Mouse (Mus musculus) MEL (cell line): ENCODE data around the gene Nfkbil1. TPM values are rescaled to one million over a fixed set of nuclear protein-coding genes. Genes with fewer than 3 reads are reported as not detected.

ENCODE experiments used
- DNase-seq: peaks from one replicate; pipeline ENCODE4 v3.0.0; 2011; ENCODE audit warnings: low read depth, low spot score
- H3K27ac ChIP-seq: 2 replicates; pipeline ENCODE4 v1.5.1; 2012; ENCODE audit warnings: low read depth, mild to moderate bottlenecking, control low read depth, low read length, moderate library complexity; ENCODE audit not compliant: control insufficient read depth
- H3K27me3 ChIP-seq, 2 experiments: fragments of 150-350 bp in 1 of 2; sonication (generic) in 1 of 2; 2 replicates each; pipeline ENCODE4 v1.6.1; 2012; ENCODE audit warnings: low read length in 2 of 2, mild to moderate bottlenecking in 2 of 2, improper control_type of control experiment in 1 of 2, moderate library complexity in 1 of 2; ENCODE audit not compliant: insufficient read depth in 2 of 2, control insufficient read depth in 1 of 2
- H3K36me3 ChIP-seq, 2 experiments: 2 replicates each; pipeline ENCODE4 v1.6.1; 2012 to 2014; ENCODE audit warnings: low read length in 2 of 2, improper control_type of control experiment in 1 of 2, inconsistent platforms in 1 of 2, mild to moderate bottlenecking in 1 of 2; ENCODE audit not compliant: insufficient read depth in 2 of 2, control insufficient read depth in 1 of 2
- H3K4me1 ChIP-seq, 2 experiments: fragments of 150-350 bp in 1 of 2; sonication (generic) in 1 of 2; 2 replicates each; pipeline ENCODE4 v1.6.1; 2012; ENCODE audit warnings: low read length in 2 of 2, improper control_type of control experiment in 1 of 2, mild to moderate bottlenecking in 1 of 2; ENCODE audit not compliant: insufficient read depth in 2 of 2, control insufficient read depth in 1 of 2
- H3K4me3 ChIP-seq, 2 experiments: fragments of 150-350 bp in 1 of 2; sonication (generic) in 1 of 2; 2 replicates each; pipeline ENCODE4 v1.5.1; 2012; ENCODE audit warnings: low read depth in 2 of 2, low read length in 2 of 2, mild to moderate bottlenecking in 2 of 2, moderate library complexity in 2 of 2, control low read depth in 1 of 2, improper control_type of control experiment in 1 of 2; ENCODE audit not compliant: control insufficient read depth in 1 of 2, insufficient read depth in 1 of 2
- H3K79me2 ChIP-seq: 2 replicates; pipeline ENCODE4 v1.6.1; 2012; ENCODE audit warnings: mild to moderate bottlenecking, low read length, moderate library complexity; ENCODE audit not compliant: control insufficient read depth, poor library complexity, insufficient read depth
- H3K9ac ChIP-seq: 2 replicates; pipeline ENCODE4 v1.6.1; 2012; ENCODE audit warnings: low read depth, mild to moderate bottlenecking, control low read depth, low read length, moderate library complexity; ENCODE audit not compliant: control insufficient read depth, poor library complexity, severe bottlenecking
- H3K9me3 ChIP-seq: fragments of 150-350 bp; sonication (generic); replicated peaks from 2 replicates; pipeline ENCODE4 v1.6.1; 2012; ENCODE audit warnings: mild to moderate bottlenecking, low read length, improper control_type of control experiment, moderate library complexity; ENCODE audit not compliant: insufficient read depth
- BHLHE40 ChIP-seq: IDR thresholded peaks from 2 replicates; pipeline ENCODE4 v1.6.1; 2012; ENCODE audit warnings: low read depth, mild to moderate bottlenecking, inconsistent platforms, low read length, improper control_type of control experiment, borderline replicate concordance
- CHD2 ChIP-seq: IDR thresholded peaks from 2 replicates; pipeline ENCODE4 v1.6.1; 2011; ENCODE audit warnings: low read length, improper control_type of control experiment
- CTCF ChIP-seq, 3 experiments: IDR thresholded peaks in 2 of 3; conservative IDR thresholded peaks in 1 of 3; 2 replicates each; pipeline ENCODE4 v1.5.1; 2011 to 2012; ENCODE audit warnings: low read length in 3 of 3, low read depth in 2 of 3, mild to moderate bottlenecking in 2 of 3, improper control_type of control experiment in 1 of 3, inconsistent platforms in 1 of 3, mixed read lengths in 1 of 3, moderate library complexity in 1 of 3; ENCODE audit not compliant: control insufficient read depth in 1 of 3, insufficient read depth in 1 of 3, poor library complexity in 1 of 3, severe bottlenecking in 1 of 3
- E2F4 ChIP-seq: IDR thresholded peaks from 2 replicates; pipeline ENCODE4 v1.6.1; 2011; ENCODE audit warnings: low read depth, low read length, improper control_type of control experiment, borderline replicate concordance
- GATA1 ChIP-seq: IDR thresholded peaks from 2 replicates; pipeline ENCODE4 v1.6.1; 2011; ENCODE audit warnings: low read depth, low read length, improper control_type of control experiment
- HCFC1 ChIP-seq: IDR thresholded peaks from 2 replicates; pipeline ENCODE4 v1.6.1; 2012; ENCODE audit warnings: low read depth, mild to moderate bottlenecking, inconsistent platforms, low read length, improper control_type of control experiment, moderate library complexity
- KAT2A ChIP-seq: conservative IDR thresholded peaks from 2 replicates; pipeline ENCODE4 v1.6.1; 2012; ENCODE audit warnings: low read depth, low read length, improper control_type of control experiment, inconsistent platforms
- MAX ChIP-seq: IDR thresholded peaks from 2 replicates; pipeline ENCODE4 v1.6.1; 2011; ENCODE audit warnings: low read length, improper control_type of control experiment
- MEF2A ChIP-seq: IDR thresholded peaks from 2 replicates; pipeline ENCODE4 v1.6.1; 2014; ENCODE audit warnings: low read depth, mild to moderate bottlenecking, inconsistent platforms, low read length, improper control_type of control experiment; ENCODE audit not compliant: poor library complexity, insufficient replicate concordance, severe bottlenecking; ENCODE audit errors: extremely low read depth
- MXI1 ChIP-seq: IDR thresholded peaks from 2 replicates; pipeline ENCODE4 v1.6.1; 2011; ENCODE audit warnings: mild to moderate bottlenecking, low read depth, low read length, improper control_type of control experiment
- MYC ChIP-seq: IDR thresholded peaks from 2 replicates; pipeline ENCODE4 v1.6.1; 2011; ENCODE audit warnings: low read depth, mild to moderate bottlenecking, low read length, improper control_type of control experiment, moderate library complexity
- NRF1 ChIP-seq: IDR thresholded peaks from 2 replicates; pipeline ENCODE4 v1.6.1; 2014; ENCODE audit warnings: low read depth, mild to moderate bottlenecking, inconsistent platforms, low read length, improper control_type of control experiment, moderate library complexity; ENCODE audit not compliant: poor library complexity, insufficient read depth, severe bottlenecking
- RCOR1 ChIP-seq: IDR thresholded peaks from 2 replicates; pipeline ENCODE4 v1.6.1; 2012; ENCODE audit warnings: low read depth, mild to moderate bottlenecking, inconsistent platforms, low read length, improper control_type of control experiment
- SMC3 ChIP-seq: IDR thresholded peaks from 2 replicates; pipeline ENCODE4 v1.6.1; 2011; ENCODE audit warnings: low read depth, low read length, improper control_type of control experiment
- TAL1 ChIP-seq: IDR thresholded peaks from 2 replicates; pipeline ENCODE4 v1.6.1; 2012; ENCODE audit warnings: mild to moderate bottlenecking, inconsistent platforms, low read length, moderate library complexity, mixed read lengths
- UBTF ChIP-seq: IDR thresholded peaks from 2 replicates; pipeline ENCODE4 v1.6.1; 2012; ENCODE audit warnings: low read depth, mild to moderate bottlenecking, inconsistent platforms, low read length, improper control_type of control experiment, moderate library complexity, borderline replicate concordance; ENCODE audit not compliant: insufficient read depth
- USF1 ChIP-seq: IDR thresholded peaks from 2 replicates; pipeline ENCODE4 v1.6.1; 2014; ENCODE audit warnings: low read depth, mild to moderate bottlenecking, inconsistent platforms, low read length, improper control_type of control experiment, moderate library complexity
- ZKSCAN1 ChIP-seq: IDR thresholded peaks from 2 replicates; pipeline ENCODE4 v1.6.1; 2012; ENCODE audit warnings: low read depth, mild to moderate bottlenecking, inconsistent platforms, low read length, improper control_type of control experiment, moderate library complexity
- ZMIZ1 ChIP-seq: IDR thresholded peaks from 2 replicates; pipeline ENCODE4 v1.6.1; 2012; ENCODE audit warnings: low read depth, mild to moderate bottlenecking, inconsistent platforms, low read length, improper control_type of control experiment, moderate library complexity
- ZNF384 ChIP-seq: IDR thresholded peaks from 2 replicates; pipeline ENCODE4 v1.6.1; 2012; ENCODE audit warnings: low read depth, mild to moderate bottlenecking, inconsistent platforms, low read length, improper control_type of control experiment
- polyA plus RNA-seq, 2 experiments: library from polyadenylated mRNA; stranded (reverse) in 1 of 2; unstranded in 1 of 2; fragments of >175 nt in 1 of 2; fragments of >200 nt in 1 of 2; gene quantifications; 2 replicates each; pipeline versions ENCODE4 v1.2.1 to v1.2.4; 2012; ENCODE audit warnings: low replicate concordance in 2 of 2, low read depth in 1 of 2; ENCODE audit not compliant: insufficient read length in 2 of 2, insufficient read depth in 1 of 2, missing spikeins in 1 of 2
- total RNA-seq: library from RNA; depleted of rRNA; stranded (reverse); fragments of 300-350 nt; gene quantifications from 2 replicates; pipeline ENCODE4 v1.2.3, GENCODE M21; 2012

Nfkbil1 gene
- total and polyA plus RNA-seq, 3 experiments: 10.3 to 26.0 TPM; not detected in 1

DNA sequence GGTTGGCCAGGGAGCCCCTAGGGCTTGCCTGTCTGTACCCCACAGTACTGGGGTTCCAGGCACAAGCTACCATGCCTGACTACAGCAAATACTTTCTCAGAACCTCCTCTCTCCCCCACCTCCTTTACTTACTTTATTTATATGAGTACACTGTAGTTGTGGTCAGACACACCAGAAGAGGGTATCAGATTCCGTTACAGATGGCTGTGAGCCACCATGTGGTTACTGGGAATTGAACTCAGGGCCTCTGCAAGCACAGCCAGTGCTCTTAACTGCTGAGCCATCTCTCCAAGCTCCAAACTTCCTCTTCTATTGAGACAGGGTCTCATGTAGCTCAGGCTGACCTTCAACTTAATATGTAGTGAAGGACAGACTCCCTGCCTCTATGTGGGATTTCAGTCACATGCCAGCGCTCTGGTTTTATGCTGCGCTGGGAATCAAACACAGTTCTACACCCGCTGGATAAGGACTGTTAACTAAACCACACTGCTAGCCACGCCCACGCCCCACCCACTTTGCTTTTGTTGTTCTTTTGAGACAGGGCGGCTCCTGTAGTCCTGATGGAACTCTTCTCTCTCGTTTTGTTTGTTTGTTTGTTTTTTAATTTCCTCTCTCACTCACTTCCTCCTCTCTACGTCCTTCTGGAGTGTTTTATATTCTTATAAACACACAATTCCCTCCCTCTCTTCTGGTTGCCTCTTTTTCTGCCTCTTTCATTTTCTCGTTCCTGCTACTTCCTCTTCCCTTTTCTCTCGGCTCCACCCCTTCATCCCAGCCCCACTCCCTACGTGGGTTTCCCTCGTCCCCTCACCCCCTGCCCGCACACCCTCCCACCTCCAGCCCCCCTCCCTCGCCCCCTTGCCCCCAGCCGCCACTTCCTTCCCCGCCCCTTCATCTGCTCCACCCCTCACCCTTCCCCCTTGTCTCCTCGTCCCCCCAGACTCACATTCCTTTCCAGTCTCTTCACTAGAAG lies 49.7 kb downstream of the Nfkbil1 start (continued):
- 0 out of 2 replicates have a peak, but pooled peaks have one; percentile 11 for TF ChIP-seq ZNF384
- no peak for TF ChIP-seq ZKSCAN1
- no peak for TF ChIP-seq ZMIZ1
- no peak for TF ChIP-seq RCOR1
- TF ChIP-seq MXI1: peak; percentile 64; the same call in 1 of the 2 replicates
- TF ChIP-seq, all 39 proteins: peak for 20

- Histone ChIP-seq H3K27ac (no peak overlapping the region), H3K9ac (no peak overlapping the region), H3K4me3 (no peak overlapping the region), H3K36me3 (peaks cover 0 to 5% of the 10 kb centered on the region in 2 experiments; a peak in 2 of 4 replicates), H3K4me1 (peaks cover 0 to 3% of the 10 kb centered on the region in 2 experiments; a peak in 2 of 4 replicates), H3K27me3 (no peaks in the 10 kb centered on the region), H3K9me3 (no peaks in the 10 kb centered on the region), H3K79me2 (no peaks in the 10 kb centered on the region)
- DNase-seq: no peak
- TF ChIP-seq KAT2A (no peak), MYC (no peak), ZNF384 (no peak), UBTF (no peak), NRF1 (no peak), CTCF (IDR thresholded peaks at IDR 0.05 in 2 of 3, conservative IDR thresholded peaks at IDR 0.05 in 1 of 3; ENCODE audit: control insufficient read depth in 1 of 3, insufficient read depth in 1 of 3, low read depth in 2 of 3, low read length in 3 of 3, poor library complexity in 1 of 3, severe bottlenecking in 1 of 3) (no peak), TAL1 (no peak), MAX (no peak), E2F4 (no peak), CHD2 (no peak), GATA1 (no peak), ZMIZ1 (no peak), HCFC1 (no peak), USF1 (no peak), SMC3 (no peak; the same call in 1 of the 2 replicates), MEF2A (no peak), BHLHE40 (no peak)
Observed at GRCm38 (mm10) chr17:35180093-35180492, 55.5 kb downstream of the Nfkbil1 start.
